Comparison of ENCODE assay signal across 8 mouse cellular contexts in the genomic region with DNA sequence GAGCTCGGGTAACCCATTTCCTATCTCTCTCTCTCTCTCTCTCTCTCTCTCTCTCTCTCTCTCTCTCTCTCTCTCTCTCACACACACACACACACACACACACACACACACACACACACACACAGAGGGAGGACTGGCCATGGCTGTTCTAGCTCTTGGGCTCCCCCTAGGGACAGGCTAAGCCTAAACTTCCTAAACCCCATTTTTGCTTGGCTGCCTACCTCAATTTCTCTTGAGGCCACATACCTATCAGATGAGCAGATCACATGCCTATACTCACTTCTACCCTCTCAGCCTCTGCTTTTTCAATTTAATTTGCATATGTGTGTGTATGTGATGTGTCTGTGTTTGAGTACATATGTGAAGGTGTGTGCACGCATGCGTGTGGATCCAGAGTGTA.
DNase-seq lines count a peak whose midpoint lies in the region; ATAC-seq lines count a peak whose summit lies in the region.

No protein-coding gene starts in this region.

- H3K27ac ChIP-seq in hindbrain, embryonic 11.5 days (ENCODE audit: low read depth, low read length): no peak overlapping the region
- H3K27ac ChIP-seq in hindbrain, embryonic 16.5 days (ENCODE audit: low read depth, low read length): no peak overlapping the region

- peak; percentile 54 for DNase-seq in hindbrain, embryonic 11.5 days (ENCODE audit: low spot score)
- DNase-seq in CD4-positive helper T cell, adult 2 months (ENCODE audit: low read depth, low spot score): peak; percentile 46
- DNase-seq in adrenal gland, postnatal 36 days: peak; percentile 44 to 75
- DNase-seq in lung, postnatal 10 days: peak; percentile 61
- DNase-seq in frontal cortex, postnatal 25 days (ENCODE audit: low spot score in 2 of 2): no peak
- DNase-seq in gastrocnemius, postnatal 14 days: no peak
- no peak for DNase-seq in frontal cortex, postnatal 14 days (ENCODE audit: low spot score in 2 of 2)

- H3K27me3 ChIP-seq in hindbrain, embryonic 11.5 days (ENCODE audit: control insufficient read depth, insufficient read depth, low read length): no peaks in the 10 kb centered on the region
- no peaks in the 10 kb centered on the region for H3K27me3 ChIP-seq in hindbrain, embryonic 16.5 days (replicated peaks; ENCODE audit: control insufficient read depth, insufficient read depth, low read length)

- H3K9ac ChIP-seq in hindbrain, embryonic 11.5 days (ENCODE audit: low read depth, low read length): no peak overlapping the region
- no peak overlapping the region for H3K9ac ChIP-seq in hindbrain, embryonic 16.5 days (ENCODE audit: low read depth, low read length)

- no peaks in the 10 kb centered on the region for H3K36me3 ChIP-seq in hindbrain, embryonic 11.5 days (ENCODE audit: control insufficient read depth, insufficient read depth, low read length)
- no peaks in the 10 kb centered on the region for H3K36me3 ChIP-seq in hindbrain, embryonic 16.5 days (ENCODE audit: control insufficient read depth, insufficient read depth, low read length)

- ATAC-seq in hindbrain, embryonic 11.5 days (ENCODE audit: low FRiP score): no peak
- no peak for ATAC-seq in hindbrain, embryonic 16.5 days

- no peak overlapping the region for H3K4me2 ChIP-seq in hindbrain, embryonic 11.5 days (replicated peaks; ENCODE audit: low read depth, low read length)
- no peak overlapping the region for H3K4me2 ChIP-seq in hindbrain, embryonic 16.5 days (ENCODE audit: low read length)

- H3K4me3 ChIP-seq in hindbrain, embryonic 11.5 days (ENCODE audit: low read depth, low read length): no peak overlapping the region
- H3K4me3 ChIP-seq in hindbrain, embryonic 16.5 days (ENCODE audit: low read length): no peak overlapping the region

- no peaks in the 10 kb centered on the region for H3K9me3 ChIP-seq in hindbrain, embryonic 11.5 days (ENCODE audit: control insufficient read depth, low read length)
- no peaks in the 10 kb centered on the region for H3K9me3 ChIP-seq in hindbrain, embryonic 16.5 days (ENCODE audit: control insufficient read depth, low read length)

- intact Hi-C loops in gastrocnemius, postnatal 14 days (cut with DNase I; ENCODE audit: low total_unique reads): no loop called here

- H3K4me1 ChIP-seq in hindbrain, embryonic 11.5 days (replicated peaks; ENCODE audit: control insufficient read depth, insufficient read depth, low read length): no peaks in the 10 kb centered on the region
- H3K4me1 ChIP-seq in hindbrain, embryonic 16.5 days (ENCODE audit: control insufficient read depth, insufficient read depth, low read depth, low read length): peaks cover 3% of the 10 kb centered on the region

- WGBS in hindbrain, embryonic 11.5 days: 91% methylated on average over 3 of the region's 3 CpGs
- 91% methylated on average over 3 of the region's 3 CpGs for WGBS in hindbrain, embryonic 16.5 days

Comparison
In these comparisons a context has a peak if more than half of its experiments do, and no peak if none do; other contexts are left out.
1. DNase-seq: peak in hindbrain, embryonic 11.5 days (single experiment), CD4-positive helper T cell, adult 2 months (single experiment), adrenal gland, postnatal 36 days (2 of 2) and lung, postnatal 10 days (single experiment); none in frontal cortex, postnatal 25 days (0 of 2), gastrocnemius, postnatal 14 days (single experiment) and frontal cortex, postnatal 14 days (0 of 2).